Mouse (Mus musculus) limb, embryonic 11.5 days (tissue): ENCODE results near the gene Nelfb. TPM values are rescaled to one million over a fixed set of nuclear protein-coding genes. Genes with fewer than 3 reads are reported as not detected.
A peak's percentile ranks its signal among the peaks of the same experiment; 100 is the strongest.

Source experiments
- ATAC-seq: fragments of 200-750 bp; cut with Nextera tagmentation; 2 replicates; pipeline ENCODE4 v1.8.0; 2017; ENCODE audit warnings: low read depth; ENCODE audit not compliant: insufficient number of reproducible peaks, low FRiP score, low TSS enrichment
- DNase-seq: peaks from one replicate; pipeline ENCODE4 v3.0.0-alpha.2; 2015; ENCODE audit warnings: low spot score
- H3K27ac ChIP-seq: fragments of 300-500 bp; sonication (generic); replicated peaks from 2 replicates; pipeline ENCODE4 v1.5.1; 2014; ENCODE audit warnings: low read depth, mild to moderate bottlenecking, low read length
- H3K27me3 ChIP-seq: fragments of 300-500 bp; sonication (generic); 2 replicates; pipeline ENCODE4 v1.6.1; 2014; ENCODE audit warnings: mild to moderate bottlenecking, low read length, mixed read lengths; ENCODE audit not compliant: control insufficient read depth, insufficient read depth
- H3K36me3 ChIP-seq: fragments of 300-500 bp; sonication (generic); 2 replicates; pipeline ENCODE4 v1.6.1; 2014; ENCODE audit warnings: mild to moderate bottlenecking, low read length, moderate library complexity, mixed read lengths; ENCODE audit not compliant: control insufficient read depth, insufficient read depth
- H3K4me1 ChIP-seq: fragments of 300-500 bp; sonication (generic); 2 replicates; pipeline ENCODE4 v1.6.1; 2014; ENCODE audit warnings: low read length, mixed read lengths; ENCODE audit not compliant: control insufficient read depth, insufficient read depth
- H3K4me2 ChIP-seq: fragments of 300-500 bp; sonication (generic); 2 replicates; pipeline ENCODE4 v1.6.1; 2014; ENCODE audit warnings: low read depth, mild to moderate bottlenecking, moderate library complexity; ENCODE audit not compliant: severe bottlenecking
- H3K4me3 ChIP-seq: fragments of 300-500 bp; sonication (generic); 2 replicates; pipeline ENCODE4 v1.5.1; 2014; ENCODE audit warnings: low read depth, low read length
- H3K9ac ChIP-seq: fragments of 300-500 bp; sonication (generic); 2 replicates; pipeline ENCODE4 v1.6.1; 2014; ENCODE audit warnings: mild to moderate bottlenecking, low read length
- H3K9me3 ChIP-seq: fragments of 300-500 bp; sonication (generic); 2 replicates; pipeline ENCODE4 v1.6.1; 2016; ENCODE audit warnings: low read length; ENCODE audit not compliant: control insufficient read depth
- WGBS: fragments of 180-500 bp; shearing (Covaris S2); extraction: QIAGEN DNeasy Blood & Tissue Kit; methylation state at CpG from one replicate; pipeline ENCODE4 v1.1.7; 2014; 5-methylcytosine and 5-hydroxymethylcytosine counted together
- polyA plus RNA-seq: library from polyadenylated mRNA; unstranded; fragments of >200 nt; fragmentation: Nextera tagmentation; extraction: Ambion mirVana; gene quantifications from 2 replicates; pipeline ENCODE4 v1.2.1, GENCODE M21; 2014

The Nelfb gene
- polyA plus RNA-seq, 1 experiment from 2014 or later: 103 TPM

DNA sequence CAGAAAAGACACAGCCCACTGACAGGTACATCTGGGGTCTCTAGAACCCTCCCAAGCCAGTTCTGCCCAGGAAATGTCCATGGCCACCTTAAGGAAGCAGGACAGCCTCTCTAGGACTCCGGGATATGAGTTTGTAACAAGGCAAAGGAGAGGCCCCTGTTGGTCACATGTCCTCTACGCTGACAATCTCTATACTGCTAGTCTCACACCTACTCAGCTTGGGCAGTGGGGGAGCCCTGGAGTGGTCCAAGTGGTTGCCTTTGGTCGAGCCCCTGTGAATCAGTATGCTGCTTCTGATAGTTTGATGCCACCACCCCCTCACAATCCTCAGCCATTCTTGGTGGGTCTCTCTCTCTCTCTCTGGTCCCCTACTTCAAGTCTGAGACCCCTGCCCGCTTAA, 43.8 kb downstream of the Nelfb start:
- DNase-seq: peak; percentile 44
- H3K27ac ChIP-seq: 0 out of 2 replicates have a peak overlapping the region, but pooled peaks have one; percentile 45

DNA sequence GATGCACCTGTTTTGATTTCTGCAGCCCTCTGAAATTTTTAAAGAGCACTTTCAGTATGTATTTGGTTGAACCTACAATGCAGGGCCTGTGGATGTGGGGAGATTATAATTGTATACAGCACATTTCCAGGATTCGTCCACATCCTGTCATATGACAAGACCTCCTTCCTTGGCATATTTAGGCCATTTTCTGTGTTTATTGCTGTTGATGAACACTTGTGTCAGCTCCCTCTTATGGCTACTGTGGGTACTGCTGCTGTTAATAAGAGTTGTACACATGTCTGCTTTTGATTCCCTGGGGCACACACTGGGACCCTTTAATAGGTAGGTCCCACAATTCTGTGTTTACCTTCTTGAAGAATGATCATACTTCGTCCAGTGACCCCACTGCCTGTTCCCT, 53.6 kb downstream of the Nelfb start:
- Histone ChIP-seq H3K36me3 (no peaks in the 10 kb centered on the region), H3K27me3 (no peaks in the 10 kb centered on the region), H3K4me2 (no peak overlapping the region), H3K27ac (no peak overlapping the region), H3K9me3 (no peaks in the 10 kb centered on the region), H3K4me1 (no peaks in the 10 kb centered on the region), H3K9ac (no peak overlapping the region), H3K4me3 (no peak overlapping the region)
- 41% methylated on average over 2 of the region's 2 CpGs for WGBS
- DNase-seq (peak; percentile 31), ATAC-seq (no peak)

More for the DNA sequence above, 43.8 kb downstream of the Nelfb start:
- Histone ChIP-seq H3K4me1 (peaks cover 25% of the 10 kb centered on the region), H3K4me2 (peak overlapping the region; percentile 85), H3K27me3 (no peaks in the 10 kb centered on the region), H3K4me3 (peak overlapping the region; percentile 39), H3K9me3 (no peaks in the 10 kb centered on the region), H3K36me3 (no peaks in the 10 kb centered on the region), H3K9ac (peak overlapping the region; percentile 53)
- WGBS: 25% methylated on average over 4 of the region's 4 CpGs
- no peak for ATAC-seq

DNA sequence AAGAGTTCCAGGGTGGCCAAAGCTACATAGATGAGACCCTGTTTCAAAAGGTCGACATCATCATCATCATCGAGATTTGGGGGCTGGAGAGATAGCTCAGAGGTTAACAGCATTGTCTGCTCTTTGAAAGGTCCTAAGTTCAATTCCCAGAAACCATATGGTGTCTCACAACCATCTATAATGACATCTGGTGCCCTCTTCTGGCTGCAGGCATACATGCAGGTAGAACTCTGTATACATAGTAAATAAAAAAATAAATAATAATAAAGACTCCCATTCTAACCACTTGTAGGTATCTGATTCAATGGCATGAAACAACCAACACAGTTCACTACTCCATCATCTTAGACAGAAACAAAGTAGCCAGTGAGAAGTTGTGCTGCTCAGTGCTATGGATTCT, 54.3 kb downstream of the Nelfb start:
- DNase-seq (no peak), ATAC-seq (no peak)
- H3K9me3 ChIP-seq: no peaks in the 10 kb centered on the region
- no peak overlapping the region for H3K4me3 ChIP-seq
- no peak overlapping the region for H3K9ac ChIP-seq
- H3K27ac ChIP-seq: no peak overlapping the region
- 50% methylated on average over 2 of the region's 2 CpGs for WGBS
- no peak overlapping the region for H3K4me2 ChIP-seq
- no peaks in the 10 kb centered on the region for H3K4me1 ChIP-seq
- no peaks in the 10 kb centered on the region for H3K36me3 ChIP-seq
- H3K27me3 ChIP-seq: no peaks in the 10 kb centered on the region

DNA sequence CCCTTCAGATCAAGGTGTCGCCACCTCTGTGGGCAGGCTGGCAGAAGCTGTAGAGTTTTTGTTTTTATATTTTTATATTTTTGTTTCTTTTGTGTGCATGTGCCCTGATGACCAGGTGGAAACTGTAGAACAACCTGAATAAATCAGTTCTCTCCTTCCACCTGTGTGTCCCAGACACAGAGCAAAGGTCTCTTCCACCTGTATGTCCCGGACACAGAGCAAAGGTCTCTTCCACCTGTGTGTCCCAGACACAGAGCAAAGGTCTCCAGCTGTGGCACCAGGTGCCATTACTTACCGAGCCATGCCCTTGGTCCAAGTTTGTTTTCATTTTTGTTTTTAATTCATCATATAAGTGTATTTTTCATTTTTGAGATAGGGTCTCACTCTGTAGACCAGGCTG, 55.1 kb downstream of the Nelfb start:
- Histone ChIP-seq H3K4me3 (no peak overlapping the region), H3K27ac (no peak overlapping the region), H3K27me3 (no peaks in the 10 kb centered on the region), H3K4me2 (no peak overlapping the region), H3K4me1 (no peaks in the 10 kb centered on the region), H3K36me3 (no peaks in the 10 kb centered on the region), H3K9me3 (no peaks in the 10 kb centered on the region), H3K9ac (no peak overlapping the region)
- ATAC-seq (no peak), DNase-seq (no peak)
- whole genome bisulfite sequencing: 83% methylated on average over 3 of the region's 3 CpGs

DNA sequence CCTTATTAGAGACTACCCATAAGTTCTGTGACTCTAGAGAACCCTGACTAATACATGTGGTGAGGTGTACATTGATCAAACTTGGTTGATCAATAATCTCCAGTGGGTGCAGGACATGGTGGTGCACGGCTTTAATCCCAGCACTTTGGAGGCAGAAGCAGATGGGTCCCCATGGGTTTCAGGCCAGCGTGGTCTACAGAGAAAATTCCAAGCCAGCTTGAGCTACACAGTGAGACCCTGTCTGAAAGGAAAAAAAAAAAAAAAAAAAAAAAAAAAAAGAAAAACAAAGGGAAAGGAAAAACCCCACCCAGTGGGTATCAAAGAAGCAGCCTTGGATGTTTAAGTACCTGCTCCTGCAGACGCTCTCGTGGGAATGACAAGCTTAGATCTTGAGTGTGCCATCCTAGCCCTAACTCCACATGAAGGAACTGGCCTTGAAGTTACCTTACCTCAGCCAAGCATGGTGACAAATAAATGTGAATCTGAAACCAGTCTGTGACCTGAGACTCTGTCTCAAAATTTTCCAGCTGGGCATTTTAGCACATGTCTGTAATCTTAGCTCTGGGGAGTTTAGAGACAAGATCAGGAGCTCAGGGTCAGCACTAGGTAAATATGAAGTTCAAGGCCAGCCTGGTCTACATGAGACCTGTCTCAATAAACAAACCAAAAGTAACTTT, 59.9 kb downstream of the Nelfb start:
- WGBS: 84% methylated on average over 4 of the region's 4 CpGs
- Histone ChIP-seq H3K4me2 (no peak overlapping the region), H3K36me3 (no peaks in the 10 kb centered on the region), H3K9me3 (no peaks in the 10 kb centered on the region), H3K9ac (no peak overlapping the region), H3K4me3 (no peak overlapping the region), H3K27ac (no peak overlapping the region), H3K27me3 (no peaks in the 10 kb centered on the region), H3K4me1 (no peaks in the 10 kb centered on the region)
- ATAC-seq: no peak
- no peak for DNase-seq

Other genes with a start within 250 kb of the Nelfb start
- 30.7 and 36.6 TPM in 2 replicates for gene Dph7, start 249.1 kb downstream of the Nelfb start, polyA plus RNA-seq
- 132 and 136 TPM in 2 replicates for gene Mrpl41, start 236.4 kb downstream of the Nelfb start, polyA plus RNA-seq
- 5.4 and 6.5 TPM in 2 replicates for gene Pnpla7, start 235.5 kb downstream of the Nelfb start, polyA plus RNA-seq
- 41.7 and 42.0 TPM in 2 replicates for gene Nsmf, start 157.1 kb downstream of the Nelfb start, polyA plus RNA-seq
- not detected in 2 replicates for gene Entpd8, start 131.2 kb downstream of the Nelfb start, polyA plus RNA-seq
- 0.24 TPM in 1 of 2 replicates, not detected in the other for gene Noxa1, start 116.3 kb downstream of the Nelfb start, polyA plus RNA-seq
- 8.8 and 10.0 TPM in 2 replicates for gene Nrarp, start 30.7 kb downstream of the Nelfb start, polyA plus RNA-seq
- 3.1 and 3.7 TPM in 2 replicates for gene Tor4a, start 14.6 kb downstream of the Nelfb start, polyA plus RNA-seq
- gene Stpg3, start 3.1 kb upstream of the Nelfb start, polyA plus RNA-seq: 0.19 TPM in 1 of 2 replicates, not detected in the other
- not detected in 2 replicates for gene Fam166a, start 7.3 kb upstream of the Nelfb start, polyA plus RNA-seq
- 526 and 567 TPM in 2 replicates for gene Tubb4b, start 13.2 kb upstream of the Nelfb start, polyA plus RNA-seq
- not detected in 2 replicates for gene Slc34a3, start 22.9 kb upstream of the Nelfb start, polyA plus RNA-seq
- not detected in 2 replicates for gene Rnf224, start 25.3 kb upstream of the Nelfb start, polyA plus RNA-seq
- 6.5 and 8.8 TPM in 2 replicates for gene Rnf208, start 30.8 kb upstream of the Nelfb start, polyA plus RNA-seq
- not detected in 2 replicates for gene Cysrt1, start 31.0 kb upstream of the Nelfb start, polyA plus RNA-seq
- gene AL732309.1, start 35.4 kb upstream of the Nelfb start, polyA plus RNA-seq: 4.0 and 6.6 TPM in 2 replicates
- 11.1 and 14.6 TPM in 2 replicates for gene Tmem203, start 44.0 kb upstream of the Nelfb start, polyA plus RNA-seq
- 5.6 and 5.7 TPM in 2 replicates for gene Tprn, start 51.1 kb upstream of the Nelfb start, polyA plus RNA-seq
- 237 and 242 TPM in 2 replicates for gene Ssna1, start 60.9 kb upstream of the Nelfb start, polyA plus RNA-seq
- gene Anapc2, start 61.0 kb upstream of the Nelfb start, polyA plus RNA-seq: 118 and 120 TPM in 2 replicates
- gene Tmem210, start 76.7 kb upstream of the Nelfb start, polyA plus RNA-seq: not detected in 2 replicates
- gene Lrrc26, start 78.4 kb upstream of the Nelfb start, polyA plus RNA-seq: not detected in 2 replicates
- 0.60 and 1.4 TPM in 2 replicates for gene Grin1, start 107.7 kb upstream of the Nelfb start, polyA plus RNA-seq
- gene Man1b1, start 120.8 kb upstream of the Nelfb start, polyA plus RNA-seq: 81.9 and 97.6 TPM in 2 replicates
- gene Dpp7, start 144.9 kb upstream of the Nelfb start, polyA plus RNA-seq: 16.6 and 18.8 TPM in 2 replicates
- 8.9 and 9.1 TPM in 2 replicates for gene Uap1l1, start 154.2 kb upstream of the Nelfb start, polyA plus RNA-seq
- 63.0 and 69.4 TPM in 2 replicates for gene Sapcd2, start 160.8 kb upstream of the Nelfb start, polyA plus RNA-seq
- gene Entpd2, start 184.4 kb upstream of the Nelfb start, polyA plus RNA-seq: not detected in 2 replicates
- gene Npdc1, start 187.9 kb upstream of the Nelfb start, polyA plus RNA-seq: 6.1 and 6.8 TPM in 2 replicates
- not detected in 2 replicates for gene Fut7, start 211.8 kb upstream of the Nelfb start, polyA plus RNA-seq
- gene Abca2, start 217.2 kb upstream of the Nelfb start, polyA plus RNA-seq: 3.1 and 3.8 TPM in 2 replicates
- 0.81 TPM in 1 of 2 replicates, not detected in the other for gene Clic3, start 245.3 kb upstream of the Nelfb start, polyA plus RNA-seq
- gene Paxx, start 249.6 kb upstream of the Nelfb start, polyA plus RNA-seq: 15.0 and 18.1 TPM in 2 replicates